In genomic region chr8:4258233-4258632, GRCm38 (mm10) we compare ENCODE assay signal across 8 mouse cellular contexts. TPM values are rescaled to one million over a fixed set of nuclear protein-coding genes. Genes with fewer than 3 reads are reported as not detected.
DNase-seq lines count a peak whose midpoint lies in the region; ATAC-seq lines count a peak whose summit lies in the region.

No protein-coding gene starts in this region.

- peaks cover 27% of the 10 kb centered on the region for H3K4me1 ChIP-seq in hindbrain, embryonic 14.5 days (replicated peaks; ENCODE audit: control insufficient read depth, insufficient read depth, low read length)
- H3K4me1 ChIP-seq in megakaryocyte, embryonic 14.5 days = peaks cover 49% of the 10 kb centered on the region

- peaks cover 64% of the 10 kb centered on the region for H3K36me3 ChIP-seq in hindbrain, embryonic 14.5 days (replicated peaks; ENCODE audit: control insufficient read depth, insufficient read depth)
- peaks cover 73% of the 10 kb centered on the region for H3K36me3 ChIP-seq in megakaryocyte, embryonic 14.5 days (replicated peaks; ENCODE audit: low read length)

- intact Hi-C loops in left cerebral cortex, postnatal 10 days (cut with DNase I) = loop anchor here (10.0 kb wide), 1 partner anchor 327 kb away; no protein-coding TSS in a partner anchor

- peak overlapping the region; percentile 53 for H3K4me3 ChIP-seq in hindbrain, embryonic 14.5 days (replicated peaks; ENCODE audit: low read length)
- H3K4me3 ChIP-seq in megakaryocyte, embryonic 14.5 days (replicated peaks) = peak overlapping the region; percentile 94

- DNase-seq in R1 (ENCODE audit: low read depth, low spot score) = peak; percentile 83
- peak; percentile 67 for DNase-seq in cerebellum, adult 9-11 months
- DNase-seq in hindbrain, embryonic 14.5 days (ENCODE audit: low spot score) = peak; percentile 89
- peak; percentile 83 to 90 for DNase-seq in left cerebral cortex, postnatal 10 days (ENCODE audit: extremely low spot score in 1 of 2, low spot score in 2 of 2)
- peak; percentile 85 for DNase-seq in right cerebral cortex, adult 18-20 months
- DNase-seq in urinary bladder, postnatal 25 days (ENCODE audit: low spot score) = peak; percentile 70

- H3K27me3 ChIP-seq in hindbrain, embryonic 14.5 days (ENCODE audit: control insufficient read depth, insufficient read depth, low read length) = no peaks in the 10 kb centered on the region
- no peaks in the 10 kb centered on the region for H3K27me3 ChIP-seq in megakaryocyte, embryonic 14.5 days (replicated peaks)

- peak overlapping the region; percentile 75 for H3K9ac ChIP-seq in hindbrain, embryonic 14.5 days

- no peaks in the 10 kb centered on the region for H3K9me3 ChIP-seq in hindbrain, embryonic 14.5 days (ENCODE audit: control insufficient read depth, low read length)
- no peaks in the 10 kb centered on the region for H3K9me3 ChIP-seq in megakaryocyte, embryonic 14.5 days

- peak; percentile 17; the same call in 1 of the 2 replicates for ATAC-seq in frontal cortex, adult (ENCODE audit: low TSS enrichment)
- peak; percentile 60 for ATAC-seq in hindbrain, embryonic 14.5 days (ENCODE audit: low FRiP score)

- peak overlapping the region; percentile 88 for H3K27ac ChIP-seq in hindbrain, embryonic 14.5 days

- H3K4me2 ChIP-seq in hindbrain, embryonic 14.5 days (replicated peaks) = peak overlapping the region; percentile 61

- WGBS in hindbrain, embryonic 14.5 days = 2% methylated on average over 35 of the region's 35 CpGs

RNA-seq across cellular contexts. Expression of gene Ctxn1, which starts 0.8 kb away (rescaled TPM):
- polyA plus RNA-seq in hindbrain, embryonic 14.5 days (2014; fragmentation: Nextera tagmentation; extraction: Ambion mirVana) = 219 and 235 TPM in 2 replicates
- 100 to 1,000 TPM; 508 to 519 TPM for total RNA-seq in left cerebral cortex, postnatal 10 days (2021)
- polyA plus RNA-seq in megakaryocyte, embryonic 14.5 days (2012; ENCODE audit: insufficient read depth, low replicate concordance) = 4.9 and 6.9 TPM in 2 replicates

RNA-seq across cellular contexts. Expression of gene Snapc2, which starts 5.4 kb away (rescaled TPM):
- 62.3 and 65.1 TPM in 2 replicates for polyA plus RNA-seq in hindbrain, embryonic 14.5 days (2014; fragmentation: Nextera tagmentation; extraction: Ambion mirVana)
- 10 to 100 TPM; 32.3 to 33.3 TPM for total RNA-seq in left cerebral cortex, postnatal 10 days (2021)
- 62.0 and 69.9 TPM in 2 replicates for polyA plus RNA-seq in megakaryocyte, embryonic 14.5 days (2012; ENCODE audit: insufficient read depth, low replicate concordance)

RNA-seq across cellular contexts. Expression of gene Tgfbr3l, which starts 10.2 kb away (rescaled TPM):
- 2.5 and 3.3 TPM in 2 replicates for polyA plus RNA-seq in hindbrain, embryonic 14.5 days (2014; fragmentation: Nextera tagmentation; extraction: Ambion mirVana)
- total RNA-seq in left cerebral cortex, postnatal 10 days (2021) = 1 to 10 TPM; 8.6 to 8.9 TPM
- 35.3 and 93.0 TPM in 2 replicates for polyA plus RNA-seq in megakaryocyte, embryonic 14.5 days (2012; ENCODE audit: insufficient read depth, low replicate concordance)

RNA-seq across cellular contexts. Expression of gene Timm44, which starts 17.5 kb away (rescaled TPM):
- 49.1 and 51.8 TPM in 2 replicates for polyA plus RNA-seq in hindbrain, embryonic 14.5 days (2014; fragmentation: Nextera tagmentation; extraction: Ambion mirVana)
- total RNA-seq in left cerebral cortex, postnatal 10 days (2021) = 10 to 100 TPM; 67.1 to 73.9 TPM
- 14.2 and 43.5 TPM in 2 replicates for polyA plus RNA-seq in megakaryocyte, embryonic 14.5 days (2012; ENCODE audit: insufficient read depth, low replicate concordance)

RNA-seq across cellular contexts. Expression of gene Gm49320, which starts 19.6 kb away (rescaled TPM):
- 1.0 and 1.6 TPM in 2 replicates for polyA plus RNA-seq in hindbrain, embryonic 14.5 days (2014; fragmentation: Nextera tagmentation; extraction: Ambion mirVana)
- total RNA-seq in left cerebral cortex, postnatal 10 days (2021) = 1 to 10 TPM in 1 of 2 experiments, not detected in 1; 1.6 TPM
- polyA plus RNA-seq in megakaryocyte, embryonic 14.5 days (2012; ENCODE audit: insufficient read depth, low replicate concordance) = 12.4 TPM in 1 of 2 replicates, not detected in the other

Comparison
In these comparisons a context has a peak if more than half of its experiments do, and no peak if none do; other contexts are left out.
1. Peak in every context shown above with its lines: DNase-seq, ATAC-seq, H3K4me3 ChIP-seq and H3K27ac ChIP-seq.
2. RNA of gene Ctxn1, which starts 0.8 kb away (polyA plus RNA-seq): 219 to 235 TPM in hindbrain, embryonic 14.5 days; 4.9 to 6.9 TPM in megakaryocyte, embryonic 14.5 days; every median in the first group is over 10 times any median in the second.